Mouse (Mus musculus) layer of hippocampus, postnatal 10 days (tissue): ENCODE data around the gene Zfp512b. TPM values are rescaled to one million over a fixed set of nuclear protein-coding genes. Genes with fewer than 3 reads are reported as not detected.

Experiments
- DNase-seq, 2 experiments: peaks; one replicate each; pipeline ENCODE4 v3.0.0; 2021; ENCODE audit warnings: low spot score in 2 of 2
- long read RNA-seq: library from polyadenylated mRNA; stranded (forward); transcript quantifications from one replicate; pipeline ENCODE4 v2.0.0, GENCODE M21; 2023
- total RNA-seq, 2 experiments: library from RNA; stranded (reverse); gene quantifications; 2 replicates each; pipeline ENCODE4 v1.2.3; 2021

Zfp512b gene
- total RNA-seq = 100 to 1,000 TPM; 134 to 158 TPM
- long read RNA-seq, partial matches to known transcripts = 5 of 10 reads
- long read RNA-seq, other reads (novel, unspliced or antisense) = 5 of 10 reads

DNA sequence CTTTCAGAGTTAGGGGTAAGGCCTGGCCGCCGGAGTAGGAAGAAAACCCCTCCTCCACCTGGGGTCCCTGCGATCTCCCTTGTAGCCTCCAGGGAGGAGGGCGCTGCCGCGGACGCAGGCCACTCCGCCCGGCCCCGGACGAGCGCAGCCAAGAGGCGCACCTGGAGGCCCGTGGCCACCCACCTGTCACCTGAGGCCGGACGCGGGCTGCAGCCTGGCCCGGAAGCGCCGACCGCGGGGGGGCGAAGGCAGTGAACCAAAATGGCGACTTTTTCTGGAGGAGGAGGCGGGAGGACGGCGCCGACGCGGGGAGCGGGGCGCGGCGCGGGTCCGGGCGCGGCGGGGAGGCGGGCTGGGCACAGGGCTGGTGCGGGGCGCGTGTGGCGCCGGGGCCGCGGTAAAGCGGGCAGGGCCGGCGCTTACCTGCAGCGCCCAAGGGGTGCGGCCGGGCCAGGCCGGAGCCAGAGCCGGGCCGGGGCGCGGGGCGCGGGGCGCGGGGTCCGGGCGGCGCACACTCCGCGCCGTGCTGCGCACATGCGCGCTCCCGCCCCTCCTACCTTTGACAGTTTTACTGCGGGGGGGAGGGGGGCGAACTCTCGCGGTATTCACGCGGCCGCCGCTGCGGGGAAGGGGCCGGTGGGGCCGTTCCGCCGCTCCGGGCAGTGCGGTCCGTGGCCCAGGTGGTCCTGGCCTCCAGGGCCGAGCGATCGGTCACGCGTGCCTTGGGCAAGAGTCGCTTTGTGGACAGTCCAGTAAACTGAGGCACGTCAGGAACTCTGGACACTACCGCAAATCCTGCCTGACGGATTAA is at the start of gene Zfp512b:
Gene Zfp512b (minus strand): TSS at position 573 of the 811 bp plus-strand sequence.
- DNase-seq = peak; percentile 74 to 85

DNA sequence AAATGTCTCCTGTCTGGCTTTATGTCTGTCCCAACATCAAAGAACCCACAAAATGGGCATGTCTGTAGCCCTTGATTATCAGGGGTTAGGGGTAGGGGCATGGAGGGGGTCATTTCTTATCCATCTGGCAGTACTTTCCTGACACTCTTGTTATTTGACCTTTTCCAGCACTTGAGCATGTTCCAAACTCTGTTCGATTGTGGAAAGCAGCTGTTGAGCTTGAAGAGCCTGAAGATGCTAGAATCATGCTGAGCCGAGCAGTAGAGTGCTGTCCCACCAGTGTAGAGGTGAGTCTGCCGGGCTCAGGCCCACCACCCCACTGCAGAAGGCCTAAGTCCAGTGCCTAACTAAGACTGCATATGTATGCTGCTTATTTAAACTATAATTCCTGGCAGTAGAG is 43.3 kb upstream of the Zfp512b start:
- DNase-seq = no peak

DNA sequence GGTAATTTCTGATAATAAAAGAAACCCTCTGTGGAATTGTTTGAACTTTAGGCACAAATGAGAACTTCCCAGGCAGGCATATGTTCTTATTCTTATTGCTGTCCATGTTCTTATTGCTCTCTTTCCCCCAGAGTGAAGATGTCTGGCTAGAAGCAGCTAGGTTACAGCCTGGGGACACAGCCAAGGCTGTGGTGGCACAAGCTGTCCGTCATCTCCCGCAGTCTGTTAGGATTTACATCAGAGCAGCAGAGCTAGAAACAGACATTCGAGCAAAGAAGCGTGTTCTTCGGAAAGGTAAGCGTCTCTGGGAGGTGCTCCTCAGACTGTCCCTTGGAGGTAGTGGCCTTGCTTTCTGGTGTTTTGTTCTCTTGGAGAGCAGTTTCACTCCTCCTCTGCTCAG is 40.0 kb upstream of the Zfp512b start:
- no peak for DNase-seq

- DNase-seq = no peak
These were observed 35.9 kb upstream of the Zfp512b start for GRCm38 (mm10) chr2:181628471-181628870.

GRCm38 (mm10) chr2:181623401-181623800 is 30.8 kb upstream of the Zfp512b start:
- peak; percentile 34 to 41 for DNase-seq

DNA sequence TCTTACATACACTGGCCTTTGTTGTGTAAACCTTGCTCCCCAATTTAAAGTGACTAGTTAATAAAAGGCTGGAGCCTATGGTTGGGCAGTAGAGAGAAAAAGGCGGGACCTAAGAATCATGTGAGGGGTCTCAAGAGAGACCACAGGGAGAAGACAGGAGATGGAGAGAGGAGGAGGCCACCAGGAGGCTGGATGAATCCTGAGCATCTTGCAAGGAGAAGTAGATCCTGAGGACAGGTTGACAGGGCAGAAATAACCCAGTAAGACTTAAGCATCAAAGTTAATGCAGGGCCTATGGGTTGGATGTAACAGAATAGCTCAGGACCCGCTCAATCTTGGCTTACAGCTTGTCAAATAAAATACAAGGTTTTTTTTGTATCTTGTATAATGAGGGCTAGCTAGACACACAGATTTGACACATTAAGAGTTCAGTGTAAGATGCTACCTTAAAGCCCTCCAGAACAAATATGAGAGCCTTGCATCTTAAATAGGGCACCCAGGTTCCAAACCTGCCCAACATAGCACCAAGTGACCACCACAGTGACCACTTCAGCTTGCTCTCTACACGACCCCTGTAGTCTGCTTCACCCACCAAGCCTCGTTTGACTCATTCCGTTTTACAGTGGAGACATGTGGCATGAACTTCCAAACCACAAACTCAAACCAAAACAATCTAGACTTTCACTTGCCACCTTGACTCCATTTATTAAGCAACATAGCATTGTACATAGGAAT is 26.3 kb upstream of the Zfp512b start:
- DNase-seq = no peak

- no peak for DNase-seq
These were observed 9.8 kb upstream of the Zfp512b start for GRCm38 (mm10) chr2:181602367-181602766.

DNA sequence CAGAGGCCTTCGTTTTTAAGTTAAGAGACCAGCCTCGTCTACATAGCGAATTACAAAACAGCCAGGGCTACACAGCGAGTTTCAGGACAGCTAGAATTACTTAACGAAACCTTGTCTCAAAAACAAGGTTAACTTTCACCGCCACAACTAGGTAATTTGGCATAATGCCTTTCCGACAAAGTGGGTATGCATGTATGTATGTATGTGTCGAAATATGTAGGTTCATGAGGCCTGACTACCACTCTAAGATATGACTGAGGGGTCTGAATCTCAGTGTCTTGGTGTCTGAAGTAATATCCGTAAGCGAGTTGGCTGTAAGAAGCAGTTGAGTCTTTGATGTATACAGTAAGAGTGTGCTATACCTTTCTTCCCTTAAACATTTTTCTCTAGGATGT is 9.1 kb upstream of the Zfp512b start:
- DNase-seq = no peak

GRCm38 (mm10) chr2:181600828-181601750 is 8.5 kb upstream of the Zfp512b start:
- DNase-seq = peak; percentile 96 to 97

- DNase-seq = no peak
These were observed 7.7 kb upstream of the Zfp512b start for GRCm38 (mm10) chr2:181600226-181600758.

- DNase-seq = peak; percentile 49 to 70
These were observed 6.1 kb upstream of the Zfp512b start, which contains the start of gene Samd10 for GRCm38 (mm10) chr2:181598454-181599351. Gene Samd10 (minus strand): TSS chr2:181599212.

GRCm38 (mm10) chr2:181597378-181598061 is 4.9 kb upstream of the Zfp512b start:
- DNase-seq = peak in 1 of 2 experiments; percentile 14

GRCm38 (mm10) chr2:181596221-181596960 is 3.8 kb upstream of the Zfp512b start:
- no peak for DNase-seq

GRCm38 (mm10) chr2:181594946-181595696 is 2.5 kb upstream of the Zfp512b start:
- peak; percentile 46 to 58 for DNase-seq

- DNase-seq = no peak
These were observed 1.3 kb upstream of the Zfp512b start for GRCm38 (mm10) chr2:181593937-181594336.

DNA sequence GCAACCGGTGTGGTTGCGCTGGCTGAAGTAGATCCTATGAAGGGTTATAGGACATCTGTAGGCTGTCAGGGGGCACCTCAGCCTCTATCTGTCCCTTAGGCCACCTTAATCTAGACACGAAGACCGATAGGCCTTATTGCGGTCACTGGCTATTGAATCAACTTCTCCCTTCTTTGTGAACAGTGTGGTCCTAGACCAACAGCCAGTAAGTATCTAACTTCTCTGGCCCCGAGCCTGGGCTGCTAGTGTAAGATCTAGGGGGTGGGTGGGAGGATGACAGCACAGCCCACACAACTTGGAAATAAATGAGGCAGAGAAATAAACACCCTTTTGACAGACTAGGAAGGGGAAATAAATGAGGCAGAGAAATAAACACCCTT is 429 bp upstream of the Zfp512b start:
- DNase-seq = peak in 1 of 2 experiments; percentile 30

DNA sequence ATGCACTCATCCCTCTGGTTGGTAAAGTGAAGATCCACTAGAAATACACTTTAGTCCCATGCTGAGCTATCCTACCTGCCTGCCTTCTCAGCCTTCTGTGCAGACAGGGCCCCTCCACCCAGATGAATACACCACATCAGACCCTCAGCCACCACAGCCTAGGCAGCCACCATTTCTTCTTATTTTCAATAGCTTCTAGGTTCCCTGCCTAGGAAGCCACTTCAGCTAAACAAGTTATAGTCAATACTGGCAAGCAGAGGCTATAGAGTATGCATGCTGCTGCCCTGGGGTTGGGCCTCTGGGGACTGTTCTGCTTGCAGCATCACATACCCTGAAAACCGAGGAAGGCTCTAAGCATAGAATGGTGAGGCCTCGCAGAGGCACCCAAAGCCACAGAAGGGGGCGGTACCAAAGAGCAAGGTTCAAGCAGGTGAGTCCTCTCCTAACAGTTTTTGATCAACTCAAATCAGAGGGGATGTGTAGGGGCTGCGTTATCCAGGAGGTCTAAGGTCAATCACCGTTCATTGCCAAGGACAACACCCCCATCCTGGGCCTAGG is 996 bp downstream of the Zfp512b start, which contains the start of gene Prpf6:
Gene Prpf6 (plus strand): TSS at position 341 of the 558 bp plus-strand sequence.
- no peak for DNase-seq
